Mouse (Mus musculus) erythroblast, embryonic 14.5 days (primary cell): ENCODE data around the gene Raly.

Experiments
- GATA1 ChIP-seq: IDR thresholded peaks from 2 replicates; pipeline ENCODE4 v1.6.1; 2012; ENCODE audit warnings: low read length, inconsistent platforms, mixed read lengths
- TAL1 ChIP-seq: IDR thresholded peaks from 3 replicates; pipeline ENCODE4 v1.6.1; 2012; ENCODE audit warnings: low read length, inconsistent platforms, mixed read lengths

GRCm38 (mm10) chr2:154832471-154832870, 41.6 kb downstream of the Raly start:
- no peak for TF ChIP-seq TAL1
- no peak for TF ChIP-seq GATA1
